Mouse (Mus musculus) left cerebral cortex, postnatal 10 days (tissue): ENCODE data around the gene Nfyb. TPM values are rescaled to one million over a fixed set of nuclear protein-coding genes. Genes with fewer than 3 reads are reported as not detected.

Source experiments
- DNase-seq, 2 experiments: peaks; one replicate each; pipeline ENCODE4 v3.0.0; 2021 to 2022; ENCODE audit warnings: low spot score in 2 of 2, mixed read lengths in 1 of 2; ENCODE audit errors: extremely low spot score in 1 of 2
- intact Hi-C: fragments of 180-260 bp; cut with DNase I; formaldehyde crosslinking; loops from one replicate; pipeline ENCODE4 v1.15.1; 2025
- total RNA-seq, 2 experiments: library from RNA; stranded (reverse); gene quantifications; 2 replicates each; pipeline ENCODE4 v1.2.3; 2021

The Nfyb gene
- total RNA-seq = 10 to 100 TPM; 58.9 to 62.9 TPM

DNA sequence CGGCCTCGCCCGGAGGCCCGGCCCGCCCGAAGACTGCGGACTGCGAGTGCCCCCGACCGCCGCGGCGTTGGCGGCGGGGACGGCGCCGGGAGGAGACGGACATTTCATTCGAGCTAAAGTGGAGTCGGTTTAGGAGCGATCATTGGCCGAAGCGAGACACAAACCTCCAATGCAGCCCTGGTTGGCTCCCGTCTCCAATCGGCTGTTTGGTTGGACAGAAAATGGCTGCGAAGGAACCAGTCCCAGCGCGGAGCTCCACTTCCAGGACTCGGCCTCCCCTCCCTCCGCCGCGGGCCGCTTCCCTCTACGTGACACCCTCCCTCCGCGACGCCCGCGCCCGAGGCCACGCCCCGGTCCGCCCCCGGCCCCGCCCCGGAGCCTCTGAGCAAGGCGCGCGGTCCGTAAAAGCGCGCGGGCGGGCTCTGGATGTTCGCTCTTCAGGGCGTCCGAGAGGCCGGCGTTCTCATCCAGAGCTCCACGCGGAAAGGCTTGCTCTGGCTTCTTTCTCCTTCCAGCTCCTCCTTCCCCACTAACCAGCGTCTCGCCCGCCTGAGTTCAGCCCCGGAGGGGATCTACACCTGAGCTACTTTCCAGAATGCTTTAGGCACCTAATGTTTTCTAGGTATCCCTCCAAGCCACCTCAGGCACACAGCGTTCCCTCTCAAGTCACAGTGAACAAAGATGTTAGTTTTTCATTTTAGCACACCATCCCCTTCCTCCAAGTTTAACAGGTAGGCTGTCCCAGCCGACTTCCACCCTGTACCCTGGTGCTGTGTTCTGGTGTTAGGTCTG, at the start of gene Nfyb:
Nfyb (minus strand) TSS at position 305 of the 792 bp plus-strand sequence.
- peak; percentile 97 to 99 for DNase-seq
- intact Hi-C loops = no loop called here

DNA sequence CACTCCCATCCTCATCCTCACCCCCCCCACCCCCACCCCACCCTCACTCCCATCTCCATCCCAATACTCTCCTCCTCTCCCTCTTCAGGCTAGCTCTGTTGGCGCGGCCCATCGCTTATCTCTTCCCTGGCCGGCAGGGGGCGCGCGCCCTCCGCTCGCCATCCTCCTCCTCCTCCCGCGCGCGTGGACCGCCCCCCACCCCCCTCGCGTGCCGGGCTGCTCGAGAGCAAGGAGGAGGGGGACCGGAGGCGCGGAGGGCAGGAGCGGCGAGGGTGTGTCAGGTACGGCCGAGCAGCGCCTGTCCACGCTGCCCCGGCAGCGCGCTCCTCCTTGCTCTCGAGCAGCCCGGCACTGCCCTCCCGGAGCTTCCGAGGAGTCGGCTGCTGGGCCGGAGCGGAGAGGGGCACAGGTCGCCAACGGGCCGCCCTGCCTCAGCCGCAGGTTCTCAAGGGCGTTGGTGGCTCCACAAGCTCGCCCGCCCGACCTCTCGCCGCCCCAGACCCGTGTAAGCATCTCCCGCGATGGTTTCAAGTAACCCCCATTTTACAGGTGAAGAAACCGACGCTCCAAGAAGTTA, 48.0 kb upstream of the Nfyb start:
- peak; percentile 41 to 87 for DNase-seq
- intact Hi-C loops = loop anchor here (5.0 to 10.0 kb wide), 3 partner anchors 45 to 483 kb away; no protein-coding TSS in a partner anchor

DNA sequence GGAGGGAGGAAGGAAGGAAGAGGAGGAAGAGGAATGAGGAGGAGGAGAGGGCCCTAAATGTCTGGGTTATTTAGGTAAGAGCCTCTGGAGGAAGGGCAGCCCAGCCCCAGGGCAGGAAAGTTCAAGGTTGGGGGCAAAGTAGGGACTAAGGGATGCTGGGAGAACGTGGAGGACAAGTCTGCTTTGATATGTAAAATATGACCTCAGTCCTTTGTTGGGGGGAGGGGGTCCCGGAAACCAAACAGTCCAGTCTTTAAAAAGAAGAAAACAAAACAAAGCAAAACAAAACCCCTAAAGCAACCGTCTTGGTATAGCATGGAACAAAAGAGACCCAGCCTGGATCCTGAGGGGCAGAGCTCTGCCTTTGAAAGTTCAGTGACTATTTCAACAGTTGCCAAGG, 45.4 kb upstream of the Nfyb start:
- DNase-seq = no peak
- intact Hi-C loops = no loop called here

DNA sequence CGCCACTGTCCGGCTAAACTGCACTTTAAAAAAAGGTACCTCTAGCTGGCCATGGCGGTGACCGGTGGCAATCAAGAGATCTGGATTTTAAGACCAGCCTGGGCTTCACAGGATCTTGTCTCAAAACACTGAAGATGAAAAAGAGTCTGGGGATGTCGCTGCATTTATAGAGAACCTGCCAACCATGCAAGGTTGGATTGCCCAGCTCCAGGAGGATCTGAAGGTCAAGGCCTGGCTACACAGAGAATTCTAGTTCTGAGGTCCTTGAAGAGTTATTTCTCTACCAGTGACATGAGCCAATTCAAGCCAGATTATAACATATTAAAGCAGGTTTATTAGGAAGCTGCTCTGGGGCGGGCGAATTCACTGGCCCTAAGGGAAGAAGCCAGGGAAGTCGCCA, 44.9 kb upstream of the Nfyb start:
- DNase-seq = no peak
- intact Hi-C loops = no loop called here

DNA sequence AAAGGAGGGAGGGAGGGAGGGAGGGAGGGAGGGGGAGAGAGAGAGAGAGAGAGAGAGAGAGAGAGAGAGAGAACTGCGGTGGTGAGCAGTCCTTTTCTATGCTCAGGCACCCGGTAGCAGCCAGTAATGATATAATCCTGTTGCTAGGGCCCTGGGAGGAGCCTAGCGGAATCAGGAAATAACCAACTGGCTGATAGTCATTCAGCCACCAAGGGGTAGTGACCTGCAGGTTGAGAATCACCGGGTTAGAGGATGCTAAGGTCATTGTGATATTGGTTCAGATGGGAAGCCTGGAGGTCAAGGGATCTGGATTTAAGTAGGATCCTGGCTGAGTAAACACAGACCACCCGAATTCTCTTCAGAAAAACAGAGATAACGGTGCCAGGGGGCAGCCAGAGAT, 44.2 kb upstream of the Nfyb start:
- DNase-seq = no peak
- intact Hi-C loops = no loop called here

DNA sequence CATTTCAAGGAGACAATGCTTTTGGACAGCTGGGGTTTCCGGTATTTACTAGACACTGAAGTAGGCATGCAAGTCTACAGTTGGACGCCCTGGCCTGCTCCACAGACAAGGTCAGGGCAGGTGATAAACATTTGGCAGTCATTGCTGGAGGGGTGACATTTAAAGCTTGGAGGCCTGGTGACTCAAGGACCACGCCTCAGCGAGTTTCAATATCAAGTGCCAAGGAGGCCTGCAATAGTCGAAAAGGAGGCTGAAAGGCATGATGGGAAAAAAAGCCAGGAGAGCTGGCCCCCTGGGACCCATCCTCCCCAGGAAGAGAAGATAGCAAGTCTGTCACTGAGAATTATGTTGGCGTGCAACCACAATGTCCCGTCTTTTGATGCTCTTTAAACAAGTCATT, 43.3 kb upstream of the Nfyb start:
- intact Hi-C loops = no loop called here
- DNase-seq = no peak

DNA sequence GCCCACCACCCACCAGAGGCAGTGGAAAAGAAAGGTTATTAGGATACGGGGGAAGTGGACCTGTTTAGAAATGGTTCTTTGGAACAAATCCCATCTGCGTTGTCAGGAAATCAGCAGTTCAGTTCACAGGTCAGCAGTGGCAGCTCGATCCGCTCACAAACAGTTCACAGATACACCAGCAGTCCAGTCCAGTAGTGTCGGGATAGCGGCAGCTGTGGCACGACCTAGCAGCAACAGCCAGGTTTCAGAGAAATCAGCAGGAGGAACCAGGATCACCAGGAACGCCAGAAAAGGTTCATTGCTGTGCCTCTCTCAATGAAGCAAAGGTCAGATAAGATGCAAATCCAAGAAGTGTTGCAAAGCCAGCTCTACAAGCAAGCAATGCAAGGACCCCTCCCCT, 42.5 kb upstream of the Nfyb start:
- DNase-seq = no peak
- intact Hi-C loops = no loop called here

DNA sequence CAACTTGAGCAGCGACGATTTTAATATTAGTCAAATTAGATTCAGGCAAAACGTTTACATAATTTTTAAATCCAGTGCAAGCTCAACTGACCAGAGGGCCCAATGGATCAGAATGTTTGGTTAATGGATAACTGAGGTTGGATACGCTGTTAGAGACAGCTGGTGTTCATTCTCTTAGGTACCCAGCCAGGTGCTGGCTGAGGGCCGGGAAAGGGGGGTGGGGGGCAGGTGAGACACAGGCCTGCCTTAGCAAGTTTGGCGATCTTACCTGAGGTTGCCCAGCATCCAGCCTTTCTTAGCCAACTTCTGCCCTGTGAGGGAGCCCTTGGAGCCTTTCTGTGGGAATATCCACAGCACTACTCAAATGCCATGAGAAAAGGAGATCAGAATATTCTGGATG, 41.2 kb upstream of the Nfyb start:
- no peak for DNase-seq
- intact Hi-C loops = no loop called here

GRCm38 (mm10) chr10:82804396-82804795, 40.5 kb upstream of the Nfyb start:
- no peak for DNase-seq
- intact Hi-C loops = no loop called here

DNA sequence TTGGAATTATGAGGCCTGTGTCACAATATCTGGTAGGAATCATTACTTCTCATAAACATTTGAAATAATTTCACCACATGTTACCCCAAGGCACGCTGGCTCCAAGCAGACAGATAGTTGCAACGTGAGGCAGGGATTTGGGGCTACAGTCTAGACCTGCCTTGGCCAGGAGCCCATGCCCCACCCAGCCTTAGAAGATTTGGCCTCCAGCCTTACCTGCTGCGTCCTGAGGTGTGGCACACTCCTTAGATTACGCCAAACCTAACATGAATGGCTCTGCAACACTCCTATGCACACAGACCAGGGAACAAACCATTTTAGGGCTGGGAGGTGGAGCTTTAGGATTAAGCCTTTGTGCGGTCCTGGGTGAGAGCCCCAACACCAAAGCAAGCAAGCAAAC, 36.1 kb upstream of the Nfyb start:
- intact Hi-C loops = no loop called here
- DNase-seq = no peak

GRCm38 (mm10) chr10:82798312-82798933, 34.5 kb upstream of the Nfyb start:
- no peak for DNase-seq
- intact Hi-C loops = no loop called here

- DNase-seq = no peak
- intact Hi-C loops = no loop called here
Measured at GRCm38 (mm10) chr10:82797119-82797491, 33.2 kb upstream of the Nfyb start.

- intact Hi-C loops = no loop called here
- DNase-seq = no peak
Measured at GRCm38 (mm10) chr10:82796471-82797118, 32.7 kb upstream of the Nfyb start.

- DNase-seq = no peak
- intact Hi-C loops = no loop called here
Measured at GRCm38 (mm10) chr10:82795767-82796166, 31.8 kb upstream of the Nfyb start.

DNA sequence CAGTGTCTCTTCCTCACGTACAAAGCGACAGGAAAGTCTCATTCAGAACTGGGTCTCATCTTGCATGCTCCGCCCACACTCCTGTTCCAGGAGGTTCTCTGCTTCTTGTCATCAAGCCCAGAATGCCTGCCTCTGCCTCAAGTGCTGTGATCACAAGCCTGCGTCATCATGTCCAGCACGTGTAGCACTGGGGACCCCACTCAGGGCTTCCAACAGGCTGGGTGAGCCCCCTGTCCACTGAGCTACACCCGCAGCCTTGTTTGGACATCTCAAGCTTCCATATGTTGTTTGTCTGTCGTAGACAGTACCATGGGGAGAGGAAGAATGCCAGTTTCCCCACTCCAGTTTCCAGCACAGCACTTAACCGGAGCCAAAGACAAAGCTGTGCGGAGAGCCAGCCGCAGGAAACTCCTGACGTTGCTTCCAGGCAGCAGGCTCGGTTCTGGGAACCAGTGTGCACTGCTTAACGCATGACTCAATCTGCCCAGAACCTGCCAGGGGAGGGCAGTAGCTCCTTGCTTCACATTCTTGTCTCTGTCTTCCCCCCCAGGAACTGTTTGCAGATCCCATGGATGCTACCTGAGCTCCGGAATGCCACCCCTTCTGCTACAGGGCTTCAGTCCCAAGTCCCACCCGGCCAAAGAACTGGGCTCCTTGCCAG, 31.3 kb upstream of the Nfyb start:
- DNase-seq = peak; percentile 65 to 69
- intact Hi-C loops = no loop called here

DNA sequence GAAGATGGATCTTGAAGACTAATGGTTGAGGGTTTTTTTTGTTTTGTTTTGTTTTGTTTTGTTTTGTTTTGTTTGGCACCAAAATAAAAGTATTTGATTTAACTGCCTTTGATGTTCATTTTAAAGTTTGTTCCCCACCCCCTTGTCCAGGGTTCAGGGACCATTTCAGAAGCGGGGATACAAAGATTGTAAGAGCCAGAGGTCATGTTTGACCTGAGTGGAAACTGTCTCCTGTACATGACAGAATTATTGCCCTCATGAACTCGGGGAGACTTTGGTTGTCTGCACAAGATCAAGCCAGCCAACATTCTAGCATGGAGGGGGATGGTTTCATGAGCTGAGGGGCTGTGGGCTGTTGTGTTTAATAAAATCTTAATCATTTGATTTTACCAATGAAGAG, 28.4 kb upstream of the Nfyb start:
- no peak for DNase-seq
- intact Hi-C loops = no loop called here

- intact Hi-C loops = no loop called here
Measured at GRCm38 (mm10) chr10:82791713-82792112, 27.8 kb upstream of the Nfyb start.

GRCm38 (mm10) chr10:82790504-82790903, 26.6 kb upstream of the Nfyb start:
- intact Hi-C loops = no loop called here
- no peak for DNase-seq

More at GRCm38 (mm10) chr10:82791713-82792112, 27.8 kb upstream of the Nfyb start:
- DNase-seq = no peak

DNA sequence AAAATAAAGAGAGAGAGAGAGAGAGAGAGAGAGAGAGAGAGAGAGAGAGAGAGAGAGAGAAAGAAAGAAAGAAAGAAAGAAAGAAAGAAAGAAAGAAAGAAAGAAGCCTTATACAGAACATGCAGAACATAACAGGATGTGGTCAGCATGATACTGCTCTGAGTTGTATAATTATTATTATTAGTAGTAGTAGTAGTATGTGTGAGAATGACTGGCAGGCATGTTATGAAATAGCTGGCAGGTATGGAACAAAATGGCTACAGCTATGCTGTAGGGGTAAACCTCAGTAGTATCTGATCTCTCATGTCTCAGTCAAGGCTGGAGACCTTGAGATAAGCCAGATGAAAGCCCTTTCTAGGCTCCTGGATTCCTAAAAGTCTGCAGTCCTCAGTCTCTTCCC, 25.2 kb upstream of the Nfyb start:
- no peak for DNase-seq
- intact Hi-C loops = no loop called here
